Comparison of ENCODE assay signal across 15 mouse cellular contexts in genomic region chr5:62924616-62925015, GRCm38 (mm10).
DNase-seq lines count a peak whose midpoint lies in the region; ATAC-seq and TF ChIP-seq lines count a peak whose summit lies in the region.
"Had no signal": no experiment of that assay in that cellular context is flagged by ENCODE, and none has a peak within 500 bp of the region (broad histone marks: within the 10 kb centered on the region; RNA-seq: fewer than 3 reads in every experiment).

No protein-coding gene starts in this region.

- no peaks in the 10 kb centered on the region for H3K36me3 ChIP-seq in heart, postnatal 0 days (replicated peaks; ENCODE audit: control insufficient read depth, insufficient read depth, low read length)
- H3K36me3 ChIP-seq in heart, embryonic 12.5 days: no peaks in the 10 kb centered on the region
- no peaks in the 10 kb centered on the region for H3K36me3 ChIP-seq in lung, embryonic 15.5 days
- H3K36me3 ChIP-seq: heart, embryonic 15.5 days; hindbrain, embryonic 12.5 days; midbrain, embryonic 15.5 days had no signal

- TF ChIP-seq EP300 in heart, postnatal 0 days (IDR thresholded peaks at IDR 0.05; ENCODE audit: low read depth): no peak

- intact Hi-C loops in heart, postnatal 36 days (cut with DNase I): no loop called here

- DNase-seq in heart, postnatal 0 days (ENCODE audit: low spot score): peak; percentile 7
- DNase-seq in lung, postnatal 4 days: no peak
- DNase-seq in embryo, embryonic 11 days: peak; percentile 37
- DNase-seq in lung, postnatal 36 days: peak; percentile 14
- no peak for DNase-seq in retina, embryonic 14.5 days (ENCODE audit: low spot score)
- no peak for DNase-seq in heart, postnatal 36 days
- DNase-seq: adrenal gland, adult 2 months; cerebellum, adult 18-20 months; right cerebral cortex, postnatal 14 days had no signal

- ATAC-seq in heart, postnatal 0 days (ENCODE audit: insufficient read depth, low read depth): no peak
- no peak for ATAC-seq in heart, embryonic 12.5 days (ENCODE audit: insufficient number of reproducible peaks, low FRiP score)
- ATAC-seq in lung, embryonic 15.5 days (ENCODE audit: borderline replicate concordance, extremely low read depth, low FRiP score, low TSS enrichment): peak; percentile 42; the same call in 1 of the 2 replicates
- ATAC-seq: intestine, embryonic 16.5 days; midbrain, embryonic 15.5 days had no signal

- no peak overlapping the region for H3K4me2 ChIP-seq in heart, postnatal 0 days (ENCODE audit: low read depth, low read length)
- H3K4me2 ChIP-seq in heart, embryonic 12.5 days: no peak overlapping the region
- no peak overlapping the region for H3K4me2 ChIP-seq in lung, embryonic 15.5 days
- H3K4me2 ChIP-seq: heart, embryonic 15.5 days; hindbrain, embryonic 12.5 days; midbrain, embryonic 15.5 days had no signal

- no peaks in the 10 kb centered on the region for H3K27me3 ChIP-seq in heart, postnatal 0 days (ENCODE audit: control insufficient read depth, insufficient read depth, low read length)
- H3K27me3 ChIP-seq in heart, embryonic 12.5 days (replicated peaks): no peaks in the 10 kb centered on the region
- no peaks in the 10 kb centered on the region for H3K27me3 ChIP-seq in lung, embryonic 15.5 days
- H3K27me3 ChIP-seq: heart, embryonic 15.5 days; hindbrain, embryonic 12.5 days; midbrain, embryonic 15.5 days had no signal

- H3K4me3 ChIP-seq in heart, postnatal 0 days (ENCODE audit: low read depth, low read length): no peak overlapping the region
- H3K4me3 ChIP-seq in heart, embryonic 12.5 days: no peak overlapping the region
- no peak overlapping the region for H3K4me3 ChIP-seq in lung, embryonic 15.5 days
- H3K4me3 ChIP-seq: heart, embryonic 15.5 days; hindbrain, embryonic 12.5 days; midbrain, embryonic 15.5 days had no signal

- H3K9me3 ChIP-seq in heart, postnatal 0 days (replicated peaks; ENCODE audit: control insufficient read depth, low read length): no peaks in the 10 kb centered on the region
- no peaks in the 10 kb centered on the region for H3K9me3 ChIP-seq in heart, embryonic 12.5 days (replicated peaks)
- no peaks in the 10 kb centered on the region for H3K9me3 ChIP-seq in lung, embryonic 15.5 days
- H3K9me3 ChIP-seq: heart, embryonic 15.5 days; hindbrain, embryonic 12.5 days; midbrain, embryonic 15.5 days had no signal

- H3K9ac ChIP-seq in heart, postnatal 0 days (replicated peaks; ENCODE audit: low read depth, low read length): no peak overlapping the region
- H3K9ac ChIP-seq in heart, embryonic 12.5 days: no peak overlapping the region
- H3K9ac ChIP-seq in lung, embryonic 15.5 days: no peak overlapping the region
- H3K9ac ChIP-seq: heart, embryonic 15.5 days; hindbrain, embryonic 12.5 days; midbrain, embryonic 15.5 days had no signal

- TF ChIP-seq CTCF in heart, postnatal 0 days (IDR thresholded peaks at IDR 0.05; ENCODE audit: low read depth): no peak

- no peak overlapping the region for H3K27ac ChIP-seq in heart, postnatal 0 days (ENCODE audit: low read depth)
- no peak overlapping the region for H3K27ac ChIP-seq in heart, embryonic 12.5 days (ENCODE audit: poor library complexity, severe bottlenecking)
- H3K27ac ChIP-seq in lung, embryonic 15.5 days: no peak overlapping the region
- H3K27ac ChIP-seq: heart, embryonic 15.5 days; hindbrain, embryonic 12.5 days; midbrain, embryonic 15.5 days had no signal

- H3K4me1 ChIP-seq in heart, postnatal 0 days (ENCODE audit: control insufficient read depth, insufficient read depth): no peaks in the 10 kb centered on the region
- H3K4me1 ChIP-seq in heart, embryonic 12.5 days (replicated peaks): no peaks in the 10 kb centered on the region
- H3K4me1 ChIP-seq in lung, embryonic 15.5 days: no peaks in the 10 kb centered on the region
- H3K4me1 ChIP-seq: heart, embryonic 15.5 days; hindbrain, embryonic 12.5 days; midbrain, embryonic 15.5 days had no signal

Comparison
In these comparisons a context has a peak if more than half of its experiments do, and no peak if none do; other contexts are left out.
1. DNase-seq: peak in heart, postnatal 0 days (single experiment), embryo, embryonic 11 days (single experiment) and lung, postnatal 36 days (single experiment); none in lung, postnatal 4 days (0 of 2), retina, embryonic 14.5 days (single experiment) and heart, postnatal 36 days (0 of 2).